Mouse (Mus musculus): Measurements from ENCODE around the gene Stac2. TPM values are rescaled to one million over a fixed set of nuclear protein-coding genes. Genes with fewer than 3 reads are reported as not detected.
A peak's percentile ranks its signal among the peaks of the same experiment; 100 is the strongest.

Stac2 gene
- polyA plus RNA-seq, 1 experiment from 2014 or later, result 0.56 TPM

DNA sequence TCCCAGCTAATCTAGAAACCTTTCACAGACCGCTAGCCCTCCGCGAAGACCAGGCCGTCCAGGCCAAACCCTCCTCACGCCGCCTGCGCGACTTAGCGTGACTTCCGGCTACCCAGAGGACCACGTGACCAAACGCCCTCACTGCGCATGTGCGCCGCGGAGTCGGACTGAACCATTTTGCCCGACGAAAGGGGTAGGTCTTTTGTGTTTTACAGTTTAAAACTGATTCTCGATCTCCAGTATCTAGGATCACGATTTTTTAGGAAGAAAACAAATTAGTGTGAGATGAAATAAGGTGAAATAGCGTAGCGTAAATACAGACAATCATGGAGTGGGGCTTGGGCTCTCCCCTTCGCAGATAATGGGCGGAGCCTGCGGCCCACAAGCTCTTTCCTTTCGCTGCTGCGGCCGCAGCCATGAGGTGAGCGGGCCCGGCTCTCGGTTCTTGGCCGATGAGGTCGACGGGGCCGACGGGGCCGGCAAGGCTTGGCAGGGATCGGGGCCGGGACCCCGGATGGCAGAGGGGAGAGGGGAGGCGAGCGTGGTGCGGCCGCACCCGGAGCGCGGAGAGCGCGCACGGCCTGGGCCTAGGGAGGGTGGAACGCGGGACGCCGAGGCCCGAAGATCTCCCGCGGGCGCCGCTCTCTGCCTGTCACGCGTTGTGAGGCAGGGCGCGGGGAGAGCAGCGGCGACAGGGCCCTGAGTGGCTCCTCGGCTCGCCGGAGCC, 26.5 kb downstream of the Stac2 start, which contains the start of gene Rpl19:
Gene Rpl19, plus strand, starts transcription at position 141 of the 727 bp plus-strand sequence.
- peak; percentile 96 for DNase-seq (ENCODE audit: low spot score)
- Histone ChIP-seq H3K4me3 (peak within 1 kb of the TSS; percentile 99), H3K4me1 (peaks cover 32% of the 10 kb centered on the region), H3K27ac (peak within 1 kb of the TSS; percentile 99), H3K36me3 (peaks cover 36% of the 10 kb centered on the region), H3K9me3 (replicated peaks) (no peaks in the 10 kb centered on the region), H3K27me3 (ENCODE audit: low read depth, poor library complexity, severe bottlenecking) (no peaks in the 10 kb centered on the region)
- under 1% methylated on average over 69 of the region's 69 CpGs for WGBS

DNA sequence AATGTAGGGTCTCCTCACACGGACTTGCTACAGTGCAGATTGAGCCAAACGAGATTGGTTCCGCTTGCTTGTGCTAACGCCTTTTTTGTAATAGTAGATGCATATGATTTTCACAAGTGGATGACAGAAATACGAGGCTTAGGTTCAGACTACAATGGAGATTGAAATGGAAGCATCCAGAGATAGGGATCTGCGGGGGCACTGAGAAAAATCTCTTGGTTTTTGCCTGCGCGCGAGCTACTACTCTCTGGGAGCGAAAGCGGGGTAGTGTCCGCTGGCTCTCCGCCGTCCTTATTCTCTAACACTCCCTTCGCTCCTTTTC, 27.1 kb downstream of the Stac2 start:
- 7% methylated on average over 15 of the region's 15 CpGs for WGBS
- Histone ChIP-seq H3K9me3 (replicated peaks) (no peaks in the 10 kb centered on the region), H3K36me3 (peaks cover 34% of the 10 kb centered on the region), H3K4me1 (peaks cover 37% of the 10 kb centered on the region), H3K27me3 (ENCODE audit: low read depth, poor library complexity, severe bottlenecking) (peaks cover 3% of the 10 kb centered on the region), H3K4me3 (peak overlapping the region; percentile 99), H3K27ac (peak overlapping the region; percentile 99)
- no peak for DNase-seq (ENCODE audit: low spot score)

DNA sequence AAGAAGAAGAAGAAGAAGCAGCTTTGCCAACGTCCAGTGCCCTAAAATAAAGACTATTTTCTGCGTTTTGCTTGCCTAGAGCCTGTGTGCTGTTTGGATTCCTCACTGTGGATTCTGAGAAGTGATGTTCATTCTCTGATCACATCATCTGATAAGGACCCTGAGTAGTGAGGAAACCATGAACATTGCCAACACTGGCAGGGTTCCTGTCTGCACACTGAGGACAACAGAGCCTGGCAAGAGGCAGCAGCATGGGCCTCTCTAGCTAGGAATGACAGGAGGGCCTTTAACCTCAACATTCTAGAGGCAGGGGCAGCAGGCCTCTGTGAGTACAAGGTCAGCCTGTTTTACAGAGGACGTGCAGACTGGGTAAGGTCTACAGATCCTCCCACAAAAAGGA, 28.7 kb downstream of the Stac2 start:
- WGBS, result 91% methylated on average over 3 of the region's 3 CpGs
- H3K27me3 ChIP-seq (ENCODE audit: low read depth, poor library complexity, severe bottlenecking), result peaks cover 19% of the 10 kb centered on the region
- no peak for DNase-seq (ENCODE audit: low spot score)
- peaks cover 52% of the 10 kb centered on the region for H3K4me1 ChIP-seq
- H3K4me3 ChIP-seq, result no peak overlapping the region
- no peaks in the 10 kb centered on the region for H3K9me3 ChIP-seq (replicated peaks)
- H3K36me3 ChIP-seq, result peaks cover 17% of the 10 kb centered on the region
- H3K27ac ChIP-seq, result no peak overlapping the region

DNA sequence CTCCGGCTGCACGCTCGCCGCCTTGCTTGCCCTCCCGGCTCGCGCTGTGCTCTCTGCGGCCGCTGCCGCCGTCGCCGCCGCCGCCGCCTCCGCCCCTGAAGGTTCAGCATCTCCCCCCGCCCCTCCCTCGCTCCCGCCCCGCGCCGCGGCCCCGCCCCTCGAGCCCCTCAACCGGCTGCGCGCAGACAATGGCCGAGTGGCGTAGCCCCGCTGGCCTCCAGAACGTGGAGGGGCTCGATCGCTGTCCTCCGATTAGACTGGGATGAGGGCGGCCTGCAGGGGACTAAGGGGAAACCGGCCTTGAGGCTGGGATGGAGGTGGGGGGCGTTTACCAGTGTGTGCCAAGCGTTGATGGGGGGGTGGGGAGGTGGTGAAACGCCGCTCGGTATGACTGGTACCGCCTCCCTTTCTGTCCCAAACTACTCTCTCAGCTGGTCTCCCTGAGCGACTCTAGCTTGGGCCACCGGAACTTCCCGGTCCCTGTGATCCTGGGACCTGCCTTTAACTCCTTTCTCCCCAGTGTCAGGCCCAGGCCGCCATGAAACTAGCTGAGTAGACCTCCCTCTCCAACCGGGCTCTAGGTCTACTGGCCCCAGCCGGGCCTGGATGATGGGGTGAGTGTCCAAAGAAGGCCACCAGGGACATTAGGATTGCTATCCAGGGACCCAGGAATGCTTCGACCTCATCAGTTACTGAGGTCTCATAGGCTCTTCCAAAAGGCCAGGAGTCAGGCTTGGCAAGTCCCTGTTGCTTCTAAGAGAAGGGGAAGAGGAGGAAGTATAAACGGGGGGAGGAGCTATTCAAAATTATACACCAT, 30.5 kb downstream of the Stac2 start, which contains the start of gene Cacnb1:
Gene Cacnb1, minus strand, starts transcription at position 480 of the 817 bp plus-strand sequence.
- Histone ChIP-seq H3K36me3 (peaks cover 6% of the 10 kb centered on the region; the same call in 1 of the 2 replicates), H3K4me1 (peaks cover 58% of the 10 kb centered on the region), H3K4me3 (peak within 1 kb of the TSS; percentile 85), H3K9me3 (replicated peaks) (no peaks in the 10 kb centered on the region), H3K27ac (peak within 1 kb of the TSS; percentile 94), H3K27me3 (ENCODE audit: low read depth, poor library complexity, severe bottlenecking) (peaks cover 22% of the 10 kb centered on the region)
- WGBS, result 3% methylated on average over 43 of the region's 52 CpGs
- DNase-seq (ENCODE audit: low spot score), result peak; percentile 89

DNA sequence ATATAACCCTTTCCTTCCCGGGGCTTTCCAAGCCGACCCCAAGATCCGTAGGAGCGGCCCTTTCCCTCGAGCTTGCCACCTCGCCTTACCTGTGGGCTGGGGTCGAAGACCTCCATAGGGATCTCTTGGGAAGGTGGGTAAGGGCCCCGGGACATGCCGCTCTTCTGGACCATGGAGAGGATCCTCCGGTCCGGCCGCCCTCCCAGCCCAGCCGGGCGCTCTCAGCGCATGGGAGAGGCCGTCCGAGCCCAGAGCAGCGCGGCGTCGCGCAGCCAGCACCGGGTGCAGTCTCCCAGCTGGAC, 31.1 kb downstream of the Stac2 start:
- Histone ChIP-seq H3K36me3 (peaks cover 12% of the 10 kb centered on the region; the same call in 1 of the 2 replicates), H3K4me3 (peak overlapping the region; percentile 85), H3K27ac (peak overlapping the region; percentile 94), H3K27me3 (ENCODE audit: low read depth, poor library complexity, severe bottlenecking) (peaks cover 22% of the 10 kb centered on the region), H3K4me1 (peaks cover 56% of the 10 kb centered on the region), H3K9me3 (replicated peaks) (no peaks in the 10 kb centered on the region)
- under 1% methylated on average over 23 of the region's 23 CpGs for WGBS
- DNase-seq (ENCODE audit: low spot score), result no peak

DNA sequence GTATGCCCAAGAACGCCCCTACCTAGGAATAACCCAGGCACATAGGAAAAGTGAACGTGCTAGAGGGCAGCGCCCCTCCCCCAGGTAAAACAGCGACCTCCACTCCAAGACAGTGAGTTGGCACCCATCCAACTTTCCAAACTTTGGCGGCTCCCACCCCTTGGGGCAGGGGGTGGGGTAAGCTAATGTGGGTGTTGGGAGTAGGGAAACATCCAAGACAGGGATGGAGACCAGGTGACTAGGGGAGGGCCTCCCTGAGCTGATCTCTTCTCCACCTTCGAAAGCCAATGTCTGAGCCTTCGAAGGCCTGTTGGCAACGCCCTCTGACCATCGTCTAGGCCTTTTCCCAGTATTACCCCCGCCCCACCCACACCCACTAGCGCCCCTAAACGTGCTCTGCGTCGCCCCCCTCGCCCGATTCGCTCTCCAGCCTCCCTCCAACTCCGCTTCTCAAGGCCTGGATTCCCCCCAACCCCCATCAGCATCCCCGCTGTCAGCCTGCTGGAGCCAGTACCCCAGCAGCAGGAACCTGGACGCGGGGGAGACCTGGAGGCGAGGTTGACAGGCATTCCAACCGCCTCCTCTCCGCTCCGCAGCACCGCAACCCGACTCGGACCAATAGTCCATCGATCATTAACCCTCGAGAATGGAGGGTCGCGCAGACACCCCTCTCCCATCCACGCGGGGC, 31.6 kb downstream of the Stac2 start:
- Histone ChIP-seq H3K4me3 (peak overlapping the region; percentile 85), H3K27ac (peak overlapping the region; percentile 94), H3K36me3 (peaks cover 16% of the 10 kb centered on the region), H3K27me3 (ENCODE audit: low read depth, poor library complexity, severe bottlenecking) (peaks cover 22% of the 10 kb centered on the region), H3K9me3 (replicated peaks) (no peaks in the 10 kb centered on the region), H3K4me1 (peaks cover 56% of the 10 kb centered on the region)
- DNase-seq (ENCODE audit: low spot score), result peak; percentile 68
- WGBS, result 5% methylated on average over 33 of the region's 34 CpGs

DNA sequence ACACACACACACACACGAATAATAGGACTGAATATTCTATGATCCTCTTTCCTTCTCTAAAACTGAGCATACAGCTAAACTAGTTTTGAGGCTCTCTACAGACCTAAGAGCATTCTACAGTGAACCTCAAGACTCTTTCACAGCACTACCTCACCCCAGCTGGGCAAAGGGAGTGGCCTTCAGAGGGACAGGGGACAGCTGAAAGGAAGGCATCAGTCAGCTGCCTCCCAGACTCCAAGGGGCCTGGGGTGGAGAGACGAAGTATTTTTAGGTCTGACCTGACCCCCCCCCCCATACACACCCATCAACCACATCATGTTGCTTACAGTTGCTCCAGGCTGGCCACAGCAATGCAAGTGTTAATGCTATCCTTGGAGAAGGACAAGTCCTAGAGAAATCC, 32.1 kb downstream of the Stac2 start:
- peaks cover 56% of the 10 kb centered on the region for H3K4me1 ChIP-seq

DNA sequence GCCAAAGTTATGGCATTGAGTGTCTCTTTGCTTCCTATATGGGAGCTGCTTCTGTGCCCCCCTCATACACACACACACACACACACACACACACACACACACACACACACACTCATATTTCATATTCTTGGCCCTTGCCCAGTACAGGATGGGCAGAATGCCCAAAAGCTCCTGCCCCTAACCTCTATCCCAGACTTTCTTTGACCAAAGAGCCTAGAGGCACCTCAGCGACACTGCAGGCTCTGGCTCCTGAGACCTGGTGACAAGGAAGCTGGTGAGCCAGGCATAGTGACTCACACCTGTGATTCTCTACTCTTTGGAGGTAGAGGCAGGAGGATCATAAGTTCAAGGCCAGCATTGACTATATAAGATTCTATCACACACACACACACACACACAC, 32.6 kb downstream of the Stac2 start:
- Histone ChIP-seq H3K27ac (no peak overlapping the region), H3K4me1 (peaks cover 51% of the 10 kb centered on the region), H3K36me3 (peaks cover 26% of the 10 kb centered on the region), H3K9me3 (replicated peaks) (no peaks in the 10 kb centered on the region), H3K4me3 (no peak overlapping the region), H3K27me3 (ENCODE audit: low read depth, poor library complexity, severe bottlenecking) (peaks cover 22% of the 10 kb centered on the region)
- DNase-seq (ENCODE audit: low spot score), result no peak
- WGBS, result 57% methylated on average over 1 of the region's 1 CpGs

More for the DNA sequence above, 32.1 kb downstream of the Stac2 start:
- H3K36me3 ChIP-seq, result peaks cover 22% of the 10 kb centered on the region
- H3K9me3 ChIP-seq (replicated peaks), result no peaks in the 10 kb centered on the region
- peak overlapping the region; percentile 94; the same call in 1 of the 2 replicates for H3K27ac ChIP-seq
- WGBS, result 61% methylated on average over 2 of the region's 2 CpGs
- peaks cover 22% of the 10 kb centered on the region for H3K27me3 ChIP-seq (ENCODE audit: low read depth, poor library complexity, severe bottlenecking)
- H3K4me3 ChIP-seq, result peak overlapping the region; percentile 85
- DNase-seq (ENCODE audit: low spot score), result no peak

DNA sequence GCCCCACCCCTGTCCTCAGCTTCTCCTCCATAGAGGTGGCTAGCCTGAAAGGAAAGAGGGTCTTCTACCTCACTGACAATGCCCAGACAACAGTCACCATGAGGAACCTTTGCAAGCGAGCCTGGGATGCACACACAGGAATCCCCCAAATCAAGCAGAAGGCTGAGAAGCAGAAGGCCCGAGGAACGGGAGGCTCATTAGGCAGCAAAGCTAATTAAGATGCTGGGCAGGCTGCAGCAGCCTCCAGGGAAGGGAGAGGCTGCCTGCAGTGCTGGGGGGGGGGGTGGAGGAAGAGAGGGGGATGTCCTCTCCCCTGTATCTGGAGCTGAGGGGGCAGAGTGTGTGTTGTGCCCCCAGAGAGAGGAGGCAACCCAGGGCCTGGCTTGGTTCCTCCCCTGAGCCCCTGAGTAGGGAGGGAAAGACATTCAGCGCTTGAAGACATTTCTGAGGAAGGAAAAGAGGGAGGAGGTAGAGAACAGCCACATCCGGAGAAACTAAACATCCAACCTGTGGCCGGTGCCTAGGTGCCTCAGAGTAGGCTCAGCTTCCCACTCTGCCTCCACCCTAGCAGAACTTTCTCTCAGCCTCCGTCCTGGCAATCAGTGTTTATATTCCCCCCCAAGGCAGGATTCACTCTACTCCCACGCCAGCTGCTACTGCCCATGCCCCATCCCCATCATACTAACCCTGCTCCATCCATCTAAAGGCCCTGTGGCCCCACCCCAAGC, 33.2 kb downstream of the Stac2 start:
- DNase-seq (ENCODE audit: low spot score), result no peak
- Histone ChIP-seq H3K27me3 (ENCODE audit: low read depth, poor library complexity, severe bottlenecking) (peaks cover 22% of the 10 kb centered on the region), H3K9me3 (replicated peaks) (no peaks in the 10 kb centered on the region), H3K4me1 (peaks cover 50% of the 10 kb centered on the region), H3K36me3 (peaks cover 32% of the 10 kb centered on the region), H3K4me3 (peak overlapping the region; percentile 18; the same call in 1 of the 2 replicates), H3K27ac (peak overlapping the region; percentile 43; the same call in 1 of the 2 replicates)
- 41% methylated on average over 8 of the region's 8 CpGs for WGBS

DNA sequence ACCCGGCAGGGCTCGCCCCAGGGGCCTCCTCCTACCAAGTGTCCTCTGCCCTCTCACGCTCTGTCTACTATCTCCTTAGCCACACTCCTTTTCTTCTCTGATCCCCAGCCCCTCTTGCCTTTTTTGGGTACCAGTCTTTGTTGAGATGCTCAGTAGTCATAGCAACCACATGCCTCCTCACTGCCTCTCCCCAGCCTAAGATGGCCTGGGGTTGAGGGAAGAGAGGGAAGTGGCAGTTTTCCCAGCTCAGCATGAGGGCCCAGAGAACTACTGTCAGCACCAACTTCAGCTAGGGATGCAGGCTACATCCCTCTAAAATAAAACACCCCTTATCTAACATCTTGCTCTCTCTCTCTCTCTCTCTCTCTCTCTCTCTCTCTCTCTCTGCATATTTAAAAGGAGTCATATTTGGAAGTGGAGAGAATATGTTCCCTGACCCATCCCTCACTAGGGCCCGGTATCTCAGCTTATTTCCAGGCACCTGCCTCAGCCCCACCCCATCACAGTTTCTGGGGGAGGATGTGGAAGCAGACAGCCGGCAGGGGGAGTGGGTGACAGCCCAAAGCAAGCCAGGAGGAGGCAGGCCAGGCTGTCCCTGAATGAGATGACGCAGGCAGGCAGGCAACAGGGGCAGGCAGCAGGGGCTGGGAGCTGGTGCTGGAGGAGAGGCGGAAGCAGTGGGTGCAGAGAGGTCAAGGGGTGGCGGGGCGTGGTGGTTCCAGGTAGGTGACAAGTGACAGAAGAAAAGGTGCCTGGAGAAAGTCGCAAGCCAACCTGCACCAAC, 34.2 kb downstream of the Stac2 start:
- Histone ChIP-seq H3K4me1 (peaks cover 50% of the 10 kb centered on the region), H3K4me3 (0 out of 2 replicates have a peak overlapping the region, but pooled peaks have one; percentile 12), H3K36me3 (peaks cover 40% of the 10 kb centered on the region), H3K9me3 (replicated peaks) (no peaks in the 10 kb centered on the region), H3K27ac (no peak overlapping the region), H3K27me3 (ENCODE audit: low read depth, poor library complexity, severe bottlenecking) (peaks cover 22% of the 10 kb centered on the region)
- 33% methylated on average over 10 of the region's 10 CpGs for WGBS
- DNase-seq (ENCODE audit: low spot score), result no peak

DNA sequence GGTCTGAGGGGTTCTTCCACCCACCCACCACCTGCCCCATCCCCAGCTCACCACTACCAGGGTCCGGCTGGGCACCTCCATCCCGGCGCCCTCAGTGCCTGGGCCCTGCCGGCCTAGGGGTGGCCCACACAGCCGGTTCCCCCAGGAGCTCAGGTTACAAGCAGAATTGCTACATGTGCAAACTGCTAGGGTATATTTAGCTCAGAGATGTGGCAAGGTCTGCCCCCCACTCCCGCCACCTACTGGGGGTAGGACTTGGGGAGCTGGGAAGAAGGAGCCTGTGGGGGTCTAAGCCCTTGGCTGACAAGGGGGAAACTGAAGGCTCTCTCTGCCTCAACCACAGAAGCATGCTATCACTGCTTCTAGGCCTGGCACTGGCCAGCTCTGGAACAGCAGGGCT, 35.0 kb downstream of the Stac2 start:
- DNase-seq (ENCODE audit: low spot score), result no peak
- 60% methylated on average over 6 of the region's 6 CpGs for WGBS
- Histone ChIP-seq H3K36me3 (peaks cover 40% of the 10 kb centered on the region), H3K4me3 (no peak overlapping the region), H3K9me3 (replicated peaks) (no peaks in the 10 kb centered on the region), H3K27me3 (ENCODE audit: low read depth, poor library complexity, severe bottlenecking) (peaks cover 22% of the 10 kb centered on the region), H3K27ac (no peak overlapping the region), H3K4me1 (peaks cover 47% of the 10 kb centered on the region)

DNA sequence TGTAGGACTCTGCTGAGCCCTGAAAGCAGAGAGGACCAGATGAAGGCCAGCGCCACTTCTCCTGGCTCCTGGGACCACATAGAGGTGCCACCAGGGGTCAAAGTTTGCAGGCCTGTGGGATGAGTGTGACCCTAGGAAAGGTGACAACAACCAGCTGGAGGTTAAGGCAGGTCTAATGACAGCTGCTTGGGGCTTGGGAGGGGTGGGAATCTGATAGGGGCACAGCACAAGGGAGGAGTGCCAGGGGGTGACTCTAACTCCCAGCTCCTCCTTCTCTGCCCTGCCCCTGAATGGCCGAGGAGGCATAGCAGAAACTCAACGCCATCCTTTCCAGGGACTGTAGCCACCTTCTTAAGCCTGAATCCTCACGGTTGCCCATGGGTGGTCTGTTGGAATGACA, 36.4 kb downstream of the Stac2 start:
- no peak for DNase-seq (ENCODE audit: low spot score)
- Histone ChIP-seq H3K4me1 (peaks cover 43% of the 10 kb centered on the region), H3K27ac (no peak overlapping the region), H3K9me3 (replicated peaks) (no peaks in the 10 kb centered on the region), H3K36me3 (peaks cover 43% of the 10 kb centered on the region), H3K27me3 (ENCODE audit: low read depth, poor library complexity, severe bottlenecking) (peaks cover 32% of the 10 kb centered on the region), H3K4me3 (no peak overlapping the region)
- 71% methylated on average over 4 of the region's 4 CpGs for WGBS

All from limb, embryonic 10.5 days (tissue).